Mouse (Mus musculus): ENCODE measurements around the gene Tm7sf2.

Tm7sf2 gene

DNA sequence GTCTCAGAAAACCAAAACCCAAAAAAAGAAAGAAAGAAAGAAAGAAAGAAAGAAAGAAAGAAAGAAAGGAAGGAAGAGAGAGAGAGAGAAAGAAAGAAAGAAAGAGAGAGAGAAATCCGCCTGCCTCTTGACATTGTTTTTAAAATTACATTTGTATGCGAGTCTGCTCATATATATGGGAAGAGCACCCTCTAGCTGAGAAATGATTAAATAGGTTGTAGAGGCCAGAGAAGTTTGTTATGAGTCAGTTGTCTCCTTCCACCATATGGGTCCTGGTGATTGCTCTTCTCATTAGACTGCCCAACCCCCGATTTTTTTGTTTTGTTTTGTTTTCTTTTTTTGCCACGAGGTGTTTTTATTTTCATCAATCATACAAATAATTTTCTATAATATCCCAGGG lies 24.1 kb downstream of the Tm7sf2 start:
- DNase-seq (ENCODE audit: low read depth, low spot score) = peak; percentile 88

DNA sequence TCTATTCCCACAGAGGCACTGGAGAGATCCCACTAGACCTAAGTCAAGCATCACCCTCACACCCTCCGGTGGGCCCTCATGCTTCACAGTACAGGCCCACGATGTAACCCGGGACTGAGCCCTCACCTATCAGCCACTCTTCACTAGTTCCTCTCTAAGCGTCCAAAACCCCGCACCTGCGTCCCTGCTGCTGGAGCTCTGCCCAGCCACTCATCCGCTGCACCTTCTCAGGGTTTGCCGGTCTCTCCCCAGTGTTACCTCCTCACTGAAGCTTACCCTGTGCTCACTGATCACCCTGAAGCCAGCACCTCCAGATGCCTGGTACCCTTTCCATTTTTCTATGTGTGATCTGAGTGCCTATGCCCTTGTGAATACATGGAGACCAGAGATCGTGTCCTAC lies 25.9 kb downstream of the Tm7sf2 start:
- DNase-seq (ENCODE audit: low read depth, low spot score) = no peak

DNA sequence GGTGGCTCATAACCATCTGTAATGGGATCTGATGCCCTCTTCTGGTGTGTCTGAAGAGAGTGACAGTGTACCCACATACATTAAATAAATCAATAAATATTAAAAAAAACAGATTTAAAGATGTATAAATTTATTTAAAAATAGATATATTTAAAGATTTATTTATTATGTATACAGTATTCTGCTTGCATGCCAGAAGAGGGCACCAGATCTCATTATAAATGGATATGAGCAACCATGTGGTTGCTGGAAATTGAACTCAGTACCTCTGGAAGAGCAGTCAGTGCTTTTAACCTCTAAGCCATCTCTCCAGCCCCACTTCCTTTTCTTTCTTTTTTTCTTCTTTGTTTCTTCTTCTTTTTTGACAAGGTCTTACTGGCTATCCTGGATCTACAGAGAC lies 28.2 kb downstream of the Tm7sf2 start:
- peak; percentile 51 for DNase-seq (ENCODE audit: low read depth, low spot score)

DNA sequence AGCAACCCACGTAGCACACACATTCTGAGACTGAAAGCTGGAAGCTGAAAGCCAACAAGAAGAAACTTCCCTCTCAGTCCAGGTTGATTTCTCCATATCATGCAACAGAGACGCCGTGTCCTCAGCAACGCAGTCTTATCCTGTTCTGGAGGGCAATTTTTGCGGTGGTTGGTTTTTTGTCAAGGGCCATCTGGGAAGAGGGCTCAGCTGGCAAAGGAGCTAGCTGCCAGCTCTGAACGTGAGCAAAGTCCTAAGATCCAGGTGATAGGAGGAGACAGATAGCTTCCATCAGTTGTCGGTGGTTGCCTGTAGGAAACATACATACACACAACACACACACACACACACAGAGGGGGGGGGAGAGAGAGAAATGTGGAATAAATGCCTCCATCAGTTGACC lies 29.8 kb downstream of the Tm7sf2 start:
- DNase-seq (ENCODE audit: low read depth, low spot score) = no peak

DNA sequence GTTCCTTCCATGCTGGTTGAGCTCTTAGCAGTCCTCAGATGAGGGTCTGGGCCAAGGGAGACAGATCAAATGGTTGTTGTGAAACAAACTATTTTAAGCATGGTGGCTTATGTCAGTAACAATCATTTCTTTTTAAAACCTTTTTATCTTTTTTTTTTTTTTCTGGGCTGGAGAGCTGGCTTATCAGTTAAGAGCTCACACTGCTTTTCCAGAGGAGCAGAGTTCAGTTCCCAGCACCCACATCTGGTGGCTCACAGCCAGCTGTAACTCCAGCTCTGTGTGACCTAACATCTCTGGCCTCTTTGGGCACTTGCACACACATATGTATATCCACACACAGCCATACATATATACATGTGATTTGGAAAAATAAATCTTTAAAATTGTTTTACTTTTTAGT lies 30.5 kb downstream of the Tm7sf2 start:
- no peak for DNase-seq (ENCODE audit: low read depth, low spot score)

DNA sequence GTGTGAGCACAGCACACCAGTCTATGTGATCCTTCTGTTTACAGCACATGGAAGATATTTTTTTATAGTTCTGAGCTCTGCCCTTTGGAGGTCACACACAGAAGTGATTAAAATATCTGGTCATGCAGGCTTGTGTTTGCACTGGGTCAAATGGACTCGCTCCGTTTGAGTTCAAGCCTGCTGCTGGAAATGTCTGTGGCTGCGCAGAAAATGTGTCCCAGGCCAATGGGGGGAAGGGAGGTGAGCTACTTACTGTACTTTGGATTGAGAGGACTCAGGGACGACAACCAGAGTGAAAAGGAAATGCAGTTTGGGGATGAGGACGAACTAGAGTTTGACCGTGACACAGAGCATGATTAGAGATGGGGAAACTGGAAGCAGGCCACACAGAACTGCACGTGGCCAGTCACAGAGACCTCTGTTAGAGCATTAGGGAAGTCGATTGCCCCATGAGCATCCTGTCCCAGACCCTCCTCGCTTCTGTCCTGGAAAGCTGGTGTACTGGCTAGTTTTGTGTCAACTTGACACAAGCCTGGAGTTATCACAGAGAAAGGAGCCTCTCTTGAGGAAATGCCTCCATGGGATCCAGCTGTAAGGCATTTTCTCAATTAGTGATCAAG lies 32.1 kb downstream of the Tm7sf2 start:
- no peak for DNase-seq (ENCODE audit: low read depth, low spot score)

DNA sequence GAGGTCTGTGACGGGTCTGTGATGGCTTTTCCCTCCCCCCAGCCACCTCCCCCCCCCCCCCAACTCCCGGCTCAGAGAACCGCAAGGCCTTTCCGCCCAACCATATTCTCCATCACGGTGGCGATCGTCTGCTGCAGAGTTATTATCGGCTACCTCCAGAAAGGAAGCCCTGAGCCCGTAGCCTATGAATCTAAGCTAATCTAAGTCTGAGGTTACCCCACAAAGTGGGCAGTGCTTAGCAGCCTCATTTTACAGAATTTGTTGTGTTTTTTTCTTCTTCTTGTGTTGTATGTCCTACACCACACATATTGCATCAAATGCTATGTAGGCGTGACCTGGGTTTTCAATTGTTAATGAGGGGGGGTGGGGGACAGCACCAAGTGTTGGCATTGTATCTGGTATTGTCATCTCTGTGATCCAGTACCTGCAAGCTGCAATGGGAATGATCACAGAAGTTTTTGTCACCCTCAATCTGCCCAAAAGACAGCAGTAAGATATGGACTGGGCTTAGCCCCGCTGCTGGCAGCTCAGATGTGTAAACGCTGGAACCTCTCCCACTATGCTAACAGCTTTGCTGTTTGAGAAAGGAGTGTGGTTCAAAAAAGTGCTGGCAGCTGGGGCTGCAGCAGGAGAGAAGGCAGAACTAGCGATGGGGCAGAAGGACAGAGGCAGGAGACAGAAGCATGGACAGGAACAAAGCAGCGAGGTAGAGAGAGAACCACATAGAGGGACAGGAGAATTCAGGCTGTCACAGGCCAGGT lies 37.5 kb downstream of the Tm7sf2 start:
- DNase-seq (ENCODE audit: low read depth, low spot score) = no peak

DNA sequence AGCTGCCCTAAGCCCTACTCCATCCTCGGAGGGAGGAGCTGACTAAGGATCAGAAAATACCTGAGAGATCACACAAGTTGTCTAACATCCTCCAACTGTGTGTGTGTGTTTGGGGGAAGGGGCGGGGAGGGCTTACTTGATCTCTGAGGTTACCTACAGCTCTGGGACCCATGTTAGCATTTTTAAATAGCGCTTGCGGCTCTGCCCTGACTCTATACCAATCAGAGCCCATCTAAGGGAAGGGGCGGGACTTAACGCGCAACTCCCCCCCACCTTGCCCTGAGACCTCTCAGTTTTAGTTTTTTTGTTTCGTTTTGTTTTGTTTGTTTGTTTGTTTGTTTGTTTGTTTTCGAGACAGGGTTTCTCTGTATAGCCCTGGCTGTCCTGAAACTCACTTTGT lies 38.7 kb downstream of the Tm7sf2 start:
- no peak for DNase-seq (ENCODE audit: low read depth, low spot score)

DNA sequence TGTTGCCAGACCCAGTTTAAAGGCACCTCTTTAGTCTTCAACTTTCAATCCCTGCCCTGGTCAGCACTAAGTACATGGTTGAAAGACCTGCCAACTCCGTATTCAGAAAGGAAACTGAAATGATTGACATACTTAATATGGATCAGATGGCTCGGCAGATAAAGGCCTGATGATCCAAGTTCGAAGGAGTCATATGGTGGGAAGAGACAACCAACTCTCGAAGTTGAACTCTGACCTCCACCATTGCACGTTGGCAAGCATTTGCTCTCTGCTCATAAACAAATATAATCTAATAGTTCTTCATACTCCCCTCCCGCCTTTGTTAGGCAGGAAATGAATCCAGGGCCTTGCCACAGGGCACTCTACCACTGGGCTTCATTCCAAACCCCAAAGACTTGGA lies 39.2 kb downstream of the Tm7sf2 start:
- DNase-seq (ENCODE audit: low read depth, low spot score) = peak; percentile 80

DNA sequence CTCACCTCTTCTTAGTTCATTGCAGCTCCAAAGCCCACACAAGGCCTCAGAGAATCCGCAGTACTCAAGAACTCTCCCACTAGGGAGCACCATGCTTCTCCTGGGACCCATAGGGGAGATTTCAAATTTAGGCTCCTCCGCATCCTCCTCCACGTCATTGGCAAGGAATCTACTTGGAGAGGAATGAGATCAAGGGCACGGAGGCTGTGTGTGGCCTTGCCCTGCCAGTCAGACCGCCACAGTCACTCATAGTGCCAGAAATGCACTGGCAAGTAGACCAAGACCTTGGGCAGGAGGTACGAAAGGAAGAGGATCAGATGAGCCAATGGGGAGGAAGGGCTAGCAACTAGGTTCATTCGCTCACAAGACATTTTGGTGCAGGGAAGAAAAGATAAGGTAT lies 44.2 kb downstream of the Tm7sf2 start:
- DNase-seq (ENCODE audit: low read depth, low spot score) = no peak

DNA sequence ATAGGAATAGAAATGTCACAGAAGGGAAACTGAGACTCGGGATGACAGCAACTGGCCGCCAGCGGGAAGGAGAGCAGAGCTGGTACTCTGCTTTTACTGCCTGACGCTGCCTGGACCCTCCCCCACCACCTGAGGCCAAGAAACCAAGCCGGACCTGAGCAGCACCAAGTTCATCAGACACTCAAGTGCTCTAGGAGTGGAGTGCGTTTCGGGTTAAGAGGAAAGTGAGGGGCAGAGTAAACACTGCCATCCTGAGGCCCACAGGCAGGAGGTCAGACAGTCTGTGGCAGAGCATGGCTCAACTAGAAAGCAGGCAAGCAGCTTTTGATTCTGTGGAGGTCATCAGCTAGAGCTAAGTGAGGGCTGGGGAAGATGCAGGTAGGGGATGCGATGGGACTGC lies 45.1 kb downstream of the Tm7sf2 start:
- no peak for DNase-seq (ENCODE audit: low read depth, low spot score)

DNA sequence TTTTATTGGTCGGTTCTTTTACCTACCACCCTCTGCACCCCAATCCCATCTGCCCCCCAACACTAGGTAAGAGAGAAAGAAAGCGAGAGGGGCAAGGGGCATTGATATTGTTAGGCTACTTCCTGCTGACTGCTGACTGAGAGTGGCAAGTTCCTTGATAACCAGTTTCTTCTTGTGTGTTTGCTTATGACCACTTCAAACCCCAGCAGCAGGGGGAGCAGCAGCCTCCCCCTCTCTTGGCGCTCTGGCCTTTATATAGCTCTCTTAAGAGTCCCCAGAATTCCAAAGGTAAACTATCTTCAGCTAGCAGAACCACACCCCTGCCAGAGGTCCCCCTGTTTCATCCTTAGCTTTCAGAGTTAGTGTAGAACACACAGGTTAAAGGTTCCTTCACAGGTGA lies 47.9 kb downstream of the Tm7sf2 start:
- DNase-seq (ENCODE audit: low read depth, low spot score) = peak; percentile 43

DNA sequence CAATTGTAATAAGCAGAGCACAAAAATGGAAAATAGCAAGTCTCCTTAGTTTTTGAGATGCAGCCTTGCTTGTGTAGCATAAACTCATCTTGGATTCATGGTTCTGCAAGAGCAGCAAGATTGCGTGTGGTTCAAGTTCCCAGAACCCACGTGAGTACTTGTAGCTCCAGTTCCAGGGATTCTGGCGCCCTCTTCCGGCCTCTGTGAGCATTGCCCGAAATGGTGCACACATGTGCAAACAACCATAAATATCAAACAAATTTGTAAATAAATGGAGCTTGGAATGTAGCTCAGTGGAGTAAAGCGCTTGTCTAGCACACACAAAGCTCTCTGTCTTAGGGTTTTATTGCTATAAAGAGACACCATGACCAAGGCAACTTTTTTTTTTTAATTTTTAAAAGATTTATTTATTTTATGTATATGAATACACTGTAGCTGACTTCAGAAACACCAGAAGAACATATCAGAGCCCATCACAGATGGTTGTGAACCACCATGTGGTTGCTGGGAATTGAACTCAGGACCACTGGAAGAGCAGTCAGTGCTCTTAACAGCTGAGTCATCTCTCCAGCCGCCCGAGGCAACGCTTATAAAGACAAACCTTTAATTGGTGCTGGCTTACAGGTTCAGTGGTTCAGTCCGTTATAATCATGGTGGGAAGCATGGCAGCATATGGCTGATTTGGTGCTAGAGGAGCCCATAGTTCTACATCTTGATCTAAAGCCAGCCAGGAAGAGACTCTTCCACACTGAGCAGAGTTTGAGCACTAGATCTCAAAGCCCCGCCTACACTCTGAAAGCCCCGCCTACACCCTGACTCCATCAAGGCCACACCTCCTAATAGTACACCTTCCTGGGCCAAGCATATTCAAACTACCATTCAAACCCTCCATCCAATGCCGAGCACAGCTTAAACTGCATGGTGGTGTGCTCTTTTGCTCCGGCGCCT lies 49.8 kb downstream of the Tm7sf2 start:
- DNase-seq (ENCODE audit: low read depth, low spot score) = peak; percentile 98

DNA sequence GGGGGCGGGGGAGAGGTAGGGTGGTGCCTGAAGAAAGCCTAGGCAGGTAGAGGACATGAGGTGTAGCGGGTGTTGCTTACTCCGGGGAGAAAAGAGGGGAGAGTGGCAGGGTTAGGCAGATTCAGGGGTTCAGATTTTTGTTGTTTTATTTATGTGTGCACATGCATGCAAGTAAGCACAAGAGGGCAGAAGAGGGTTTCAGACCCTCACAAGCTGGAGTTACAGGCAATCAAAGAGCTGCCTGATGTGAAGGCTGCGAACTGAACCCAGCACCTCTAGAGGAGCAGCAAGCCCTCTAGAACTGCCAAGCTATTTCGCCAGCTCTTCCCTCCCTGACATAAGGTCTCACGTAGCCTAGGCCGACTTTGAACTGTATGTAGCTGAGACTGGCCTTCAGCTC lies 51.6 kb downstream of the Tm7sf2 start:
- DNase-seq (ENCODE audit: low read depth, low spot score) = peak; percentile 67

DNA sequence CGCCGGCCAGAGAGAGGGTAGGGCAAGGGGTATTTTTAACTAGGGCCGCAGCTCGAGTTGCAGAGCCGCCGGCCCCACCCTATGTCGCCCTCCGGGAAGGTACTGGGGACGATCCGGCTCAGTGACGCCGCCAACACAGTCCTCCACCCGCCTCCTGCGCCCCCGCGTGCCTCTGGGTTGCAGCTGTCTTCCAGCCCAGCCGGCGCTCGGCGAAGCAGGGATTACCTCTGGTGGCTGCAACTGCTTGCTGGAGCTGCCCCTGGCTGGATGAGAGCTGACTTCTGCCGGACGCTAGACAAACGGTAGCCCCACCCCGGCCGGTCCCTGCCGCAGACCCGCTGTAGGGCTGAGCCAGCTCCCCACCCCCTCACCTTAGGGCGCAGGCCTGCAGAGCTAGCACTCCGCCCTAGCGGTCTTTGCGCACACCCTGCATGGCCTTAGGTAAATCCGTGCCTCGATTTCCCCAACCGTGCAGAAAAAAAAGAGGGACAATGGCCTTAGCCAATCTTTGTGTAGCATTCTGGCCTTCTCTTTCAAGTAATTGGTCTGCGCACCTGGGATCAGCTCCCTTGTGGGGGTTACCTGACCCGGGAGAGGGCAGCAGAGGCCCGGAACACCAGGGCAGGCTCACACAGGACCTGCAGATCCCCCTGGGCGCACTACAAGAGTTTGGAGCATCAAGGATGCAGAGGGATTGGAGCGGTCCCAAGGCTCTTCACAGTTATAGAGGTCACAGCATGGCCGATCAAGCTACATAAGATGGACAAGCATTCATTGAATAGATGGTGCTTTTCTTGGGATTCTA lies 52.5 kb downstream of the Tm7sf2 start, which contains the start of gene Capn1:
Capn1 (minus strand) TSS at position 387 of the 805 bp plus-strand sequence.
- peak; percentile 78 for DNase-seq (ENCODE audit: low read depth, low spot score)

DNA sequence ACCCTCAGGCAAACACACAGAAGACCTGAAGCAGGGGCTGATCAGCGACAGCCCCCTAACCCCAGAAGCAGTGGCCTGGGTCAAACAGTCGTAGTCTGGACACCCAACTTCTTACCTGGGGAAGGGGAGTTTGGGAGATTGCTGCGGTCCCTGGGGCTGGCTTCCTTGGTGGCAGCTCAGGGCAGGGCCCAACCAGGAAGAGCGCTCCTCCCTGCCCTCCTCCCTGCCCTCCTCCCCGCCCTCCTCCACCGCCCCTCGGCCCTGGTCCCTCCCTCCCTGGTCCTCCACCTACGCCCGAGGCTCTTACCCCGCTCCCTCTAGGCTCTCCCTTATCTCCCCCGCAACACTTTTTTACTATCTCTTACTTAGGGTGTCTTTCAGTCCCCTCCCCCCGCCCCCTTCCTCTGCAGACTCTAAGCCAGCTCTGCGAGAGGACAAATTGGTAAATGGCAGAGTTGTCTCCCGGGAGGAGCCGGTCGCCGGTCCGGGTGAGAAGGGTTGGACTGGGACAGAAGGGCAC lies 53.1 kb downstream of the Tm7sf2 start:
- peak; percentile 66 for DNase-seq (ENCODE audit: low read depth, low spot score)

DNA sequence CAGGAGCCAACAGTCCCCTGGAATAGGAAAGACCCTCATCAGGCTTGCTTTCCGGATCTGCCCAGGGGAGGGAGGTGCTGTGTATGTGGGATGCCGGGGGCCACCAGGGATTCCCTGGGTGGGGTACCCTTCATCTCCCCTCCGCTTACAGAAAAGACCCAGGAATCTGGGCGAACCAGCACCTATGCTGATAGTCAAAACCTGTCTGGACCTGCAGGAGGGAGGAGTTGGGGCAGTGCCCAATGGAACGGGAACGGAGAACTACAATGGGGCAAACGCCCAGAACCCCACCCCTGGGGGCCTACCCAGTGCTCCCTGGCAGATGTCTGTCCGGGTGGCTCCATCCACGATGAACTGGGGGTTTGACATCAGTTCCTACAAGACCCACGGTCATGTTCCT lies 54.5 kb downstream of the Tm7sf2 start:
- no peak for DNase-seq (ENCODE audit: low read depth, low spot score)

Measured in 3T3-L1 (cell line).